Mouse (Mus musculus) kidney, embryonic 15.5 days (tissue): ENCODE data around the gene Cyfip2. TPM values are rescaled to one million over a fixed set of nuclear protein-coding genes. Genes with fewer than 3 reads are reported as not detected.
A peak's percentile ranks its signal among the peaks of the same experiment; 100 is the strongest.

Experiments
- ATAC-seq: fragments of 200-750 bp; cut with Nextera tagmentation; replicated peaks from 2 replicates; pipeline ENCODE4 v1.8.0; 2017; ENCODE audit warnings: moderate TSS enrichment; ENCODE audit not compliant: low FRiP score
- H3K27ac ChIP-seq: fragments of 300-500 bp; sonication (generic); 2 replicates; pipeline ENCODE4 v1.5.1; 2015; ENCODE audit warnings: mild to moderate bottlenecking, inconsistent platforms
- H3K27me3 ChIP-seq: fragments of 300-500 bp; sonication (generic); 2 replicates; pipeline ENCODE4 v1.6.1; 2015; ENCODE audit warnings: inconsistent platforms
- H3K36me3 ChIP-seq: fragments of 300-500 bp; sonication (generic); 2 replicates; pipeline ENCODE4 v1.6.1; 2015; ENCODE audit warnings: inconsistent platforms
- H3K4me1 ChIP-seq: fragments of 300-500 bp; sonication (generic); 2 replicates; pipeline ENCODE4 v1.6.1; 2015; ENCODE audit warnings: inconsistent platforms
- H3K4me2 ChIP-seq: fragments of 300-500 bp; sonication (generic); 2 replicates; pipeline ENCODE4 v1.6.1; 2015; ENCODE audit warnings: moderate library complexity, mild to moderate bottlenecking, inconsistent platforms
- H3K4me3 ChIP-seq: fragments of 300-500 bp; sonication (generic); replicated peaks from 2 replicates; pipeline ENCODE4 v1.5.1; 2015; ENCODE audit warnings: mild to moderate bottlenecking, inconsistent platforms
- H3K9ac ChIP-seq: fragments of 300-500 bp; sonication (generic); 2 replicates; pipeline ENCODE4 v1.6.1; 2015; ENCODE audit warnings: mild to moderate bottlenecking, inconsistent platforms
- H3K9me3 ChIP-seq: fragments of 300-500 bp; sonication (generic); replicated peaks from 2 replicates; pipeline ENCODE4 v1.6.1; 2016; ENCODE audit warnings: inconsistent platforms
- WGBS: fragments of 180-500 bp; shearing (Covaris S2); methylation state at CpG from one replicate; pipeline ENCODE4 v1.1.7; 2015; ENCODE audit warnings: mixed read lengths; 5-methylcytosine and 5-hydroxymethylcytosine counted together
- polyA plus RNA-seq: library from polyadenylated mRNA; unstranded; fragments of >200 nt; fragmentation: Nextera tagmentation; extraction: Ambion mirVana; gene quantifications from 2 replicates; pipeline ENCODE4 v1.2.1, GENCODE M21; 2015

Cyfip2 gene
- polyA plus RNA-seq, 1 experiment from 2014 or later = 15.5 TPM

DNA sequence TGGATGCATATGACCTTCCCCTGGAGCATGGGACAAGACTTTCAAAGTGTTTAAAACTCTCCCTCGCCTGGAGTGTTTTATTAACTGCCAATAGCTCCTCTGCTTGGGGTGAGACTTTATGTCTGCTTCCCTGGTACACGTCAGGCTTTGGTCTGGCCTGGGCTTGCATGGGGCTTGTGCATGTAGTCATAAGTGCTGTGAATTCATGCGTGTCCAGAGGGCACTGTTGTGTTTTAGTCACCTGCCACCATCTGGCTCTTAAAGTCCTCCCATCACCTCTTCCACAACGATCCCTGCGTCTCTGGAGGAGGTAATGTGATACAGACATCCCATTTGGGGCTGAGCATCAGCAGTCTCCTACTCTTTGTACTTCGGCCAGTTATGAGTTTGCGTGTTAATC, 8.9 kb upstream of the Cyfip2 start:
- no peak overlapping the region for H3K4me3 ChIP-seq
- 42% methylated on average over 7 of the region's 7 CpGs for WGBS
- ATAC-seq = no peak
- H3K9me3 ChIP-seq = no peaks in the 10 kb centered on the region
- H3K27ac ChIP-seq = no peak overlapping the region
- H3K9ac ChIP-seq = no peak overlapping the region
- no peaks in the 10 kb centered on the region for H3K4me1 ChIP-seq
- H3K4me2 ChIP-seq = no peak overlapping the region
- H3K27me3 ChIP-seq = no peaks in the 10 kb centered on the region
- no peaks in the 10 kb centered on the region for H3K36me3 ChIP-seq

- Histone ChIP-seq H3K9me3 (no peaks in the 10 kb centered on the region), H3K27me3 (peaks cover 3% of the 10 kb centered on the region; the same call in 1 of the 2 replicates), H3K36me3 (no peaks in the 10 kb centered on the region), H3K9ac (no peak overlapping the region), H3K4me2 (no peak overlapping the region), H3K27ac (no peak overlapping the region), H3K4me3 (no peak overlapping the region), H3K4me1 (peaks cover 31% of the 10 kb centered on the region)
- no peak for ATAC-seq
- 49% methylated on average over 7 of the region's 7 CpGs for WGBS
These were observed 1.9 kb upstream of the Cyfip2 start for GRCm38 (mm10) chr11:46314534-46314933.

- Histone ChIP-seq H3K9me3 (no peaks in the 10 kb centered on the region), H3K4me1 (peaks cover 37% of the 10 kb centered on the region), H3K27ac (no peak overlapping the region), H3K27me3 (peaks cover 3% of the 10 kb centered on the region; the same call in 1 of the 2 replicates), H3K9ac (no peak overlapping the region), H3K36me3 (no peaks in the 10 kb centered on the region), H3K4me3 (no peak overlapping the region), H3K4me2 (no peak overlapping the region)
- 69% methylated on average over 6 of the region's 6 CpGs for WGBS
- ATAC-seq = no peak
These were observed 1.2 kb upstream of the Cyfip2 start for GRCm38 (mm10) chr11:46313851-46314250.

DNA sequence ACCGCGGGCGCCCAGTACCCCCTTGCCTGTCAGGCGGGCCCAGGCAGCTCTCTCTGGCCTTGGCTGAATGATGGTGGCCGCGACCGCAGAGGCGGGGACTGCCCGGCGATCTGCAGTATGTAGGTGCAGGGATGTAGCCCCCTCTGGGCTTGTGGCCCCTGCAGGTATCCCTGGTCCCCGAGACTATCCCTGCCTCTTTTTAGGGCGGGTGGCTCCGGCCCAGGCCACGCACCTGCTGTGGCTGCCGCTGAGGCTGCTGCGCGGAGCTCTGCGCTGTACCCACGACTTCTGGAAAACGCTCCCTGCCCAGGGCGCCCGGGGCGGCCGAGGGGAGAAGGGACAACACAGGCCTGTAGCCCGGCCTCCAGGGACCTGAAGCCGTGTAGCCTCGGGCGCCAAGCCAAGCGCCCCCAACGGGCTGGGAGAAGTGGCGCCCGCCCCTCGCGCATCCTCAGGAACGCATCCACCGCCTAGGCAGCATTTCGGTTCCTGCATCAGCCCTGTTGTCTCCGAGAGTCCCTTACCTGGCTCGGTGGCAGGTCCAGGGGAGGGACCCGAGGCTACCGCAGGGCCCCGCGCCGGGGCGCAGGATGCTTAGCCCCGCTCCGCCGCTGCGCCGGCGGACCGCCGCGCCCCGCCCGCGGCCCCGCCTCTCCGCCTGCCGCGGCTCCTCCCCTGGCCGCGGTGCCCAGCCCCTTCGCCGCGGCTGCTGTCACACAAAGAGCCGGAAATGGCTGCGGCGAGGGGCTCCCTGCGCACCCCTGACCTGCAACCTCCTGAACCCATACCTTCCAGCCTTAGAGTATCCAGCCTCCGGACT, 746 bp downstream of the Cyfip2 start:
- H3K27me3 ChIP-seq = peaks cover 3% of the 10 kb centered on the region; the same call in 1 of the 2 replicates
- under 1% methylated on average over 68 of the region's 71 CpGs for WGBS
- peak overlapping the region; percentile 39 for H3K9ac ChIP-seq
- H3K36me3 ChIP-seq = no peaks in the 10 kb centered on the region
- H3K4me2 ChIP-seq = peak overlapping the region; percentile 69
- H3K27ac ChIP-seq = peak overlapping the region; percentile 19
- H3K9me3 ChIP-seq = no peaks in the 10 kb centered on the region
- peak overlapping the region; percentile 80 for H3K4me3 ChIP-seq
- ATAC-seq = peak; percentile 93
- peaks cover 38% of the 10 kb centered on the region for H3K4me1 ChIP-seq

- 12% methylated on average over 14 of the region's 14 CpGs for WGBS
- peak overlapping the region; percentile 69 for H3K4me2 ChIP-seq
- no peak for ATAC-seq
These were observed 1.4 kb downstream of the Cyfip2 start for GRCm38 (mm10) chr11:46311181-46311702.

DNA sequence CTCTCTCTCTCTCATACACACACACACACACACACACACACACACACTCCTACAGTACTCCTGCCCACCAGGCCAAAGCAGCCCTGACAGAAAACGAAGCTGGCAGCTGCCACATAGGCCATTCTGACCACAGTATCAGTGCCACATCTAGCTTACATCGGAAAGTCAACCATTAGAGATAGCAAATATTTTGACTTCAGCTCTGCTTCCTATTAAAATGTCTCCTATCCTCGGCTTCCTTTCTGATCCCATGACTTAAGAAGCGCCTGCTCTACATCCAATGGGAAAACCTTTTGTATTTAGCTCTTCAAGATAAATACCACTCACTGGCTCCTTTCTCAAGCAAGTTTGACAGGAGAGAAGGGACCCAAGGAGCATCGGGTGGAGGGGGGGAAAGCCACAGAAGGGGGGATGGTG, 2.0 kb downstream of the Cyfip2 start:
- Histone ChIP-seq H3K36me3 (no peaks in the 10 kb centered on the region), H3K9ac (no peak overlapping the region), H3K4me2 (peak overlapping the region; percentile 69), H3K27ac (no peak overlapping the region), H3K27me3 (peaks cover 3% of the 10 kb centered on the region; the same call in 1 of the 2 replicates), H3K4me1 (peaks cover 38% of the 10 kb centered on the region), H3K9me3 (no peaks in the 10 kb centered on the region), H3K4me3 (peak overlapping the region; percentile 80)
- ATAC-seq = no peak
- 69% methylated on average over 5 of the region's 5 CpGs for whole genome bisulfite sequencing

More at GRCm38 (mm10) chr11:46311181-46311702, 1.4 kb downstream of the Cyfip2 start:
- no peaks in the 10 kb centered on the region for H3K36me3 ChIP-seq
- no peak overlapping the region for H3K27ac ChIP-seq
- H3K9ac ChIP-seq = peak overlapping the region; percentile 39
- H3K4me1 ChIP-seq = peaks cover 38% of the 10 kb centered on the region
- H3K9me3 ChIP-seq = no peaks in the 10 kb centered on the region
- peaks cover 3% of the 10 kb centered on the region; the same call in 1 of the 2 replicates for H3K27me3 ChIP-seq
- peak overlapping the region; percentile 80 for H3K4me3 ChIP-seq

DNA sequence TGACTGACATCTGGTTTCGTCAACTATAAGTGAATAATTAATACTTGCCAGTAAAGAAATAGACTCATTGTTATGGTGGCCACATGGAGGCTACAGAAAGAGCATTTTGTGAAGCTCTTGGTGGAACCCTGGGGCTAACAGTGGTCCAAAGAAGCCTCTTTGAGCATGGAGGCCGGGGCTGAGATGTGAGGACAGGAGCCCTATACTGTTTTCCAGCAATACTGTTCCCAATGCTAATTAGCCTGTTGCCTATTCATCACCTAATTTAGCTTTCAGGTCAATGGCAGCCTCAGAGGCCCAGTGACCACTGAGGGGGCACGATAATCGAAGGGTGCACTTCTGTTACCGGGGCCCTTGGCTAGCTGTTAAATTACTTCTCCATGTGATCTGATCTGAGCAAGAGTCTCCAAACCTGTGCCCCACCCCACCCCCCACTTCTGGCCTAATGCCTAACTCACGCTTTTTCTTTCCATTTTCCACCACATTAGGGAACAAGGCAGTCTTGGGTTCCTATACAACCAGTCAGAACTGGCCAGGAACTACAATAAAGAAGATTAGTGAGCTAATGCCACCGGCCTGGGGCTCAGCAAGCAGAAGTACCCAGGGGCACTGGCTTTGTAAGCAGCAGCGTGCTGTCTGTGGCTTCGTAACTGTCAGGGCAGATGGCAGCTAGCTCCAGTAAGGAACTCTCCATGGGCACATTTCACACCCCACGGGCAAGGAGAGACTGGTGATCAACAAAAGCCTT, 2.7 kb downstream of the Cyfip2 start:
- Histone ChIP-seq H3K27ac (0 out of 2 replicates have a peak overlapping the region, but pooled peaks have one; percentile 27), H3K4me1 (peaks cover 38% of the 10 kb centered on the region), H3K4me3 (no peak overlapping the region), H3K36me3 (no peaks in the 10 kb centered on the region), H3K9me3 (no peaks in the 10 kb centered on the region), H3K9ac (no peak overlapping the region), H3K27me3 (peaks cover 3% of the 10 kb centered on the region; the same call in 1 of the 2 replicates), H3K4me2 (0 out of 2 replicates have a peak overlapping the region, but pooled peaks have one; percentile 7)
- no peak for ATAC-seq
- WGBS = 73% methylated on average over 10 of the region's 10 CpGs

GRCm38 (mm10) chr11:46309111-46309741, 3.4 kb downstream of the Cyfip2 start:
- Histone ChIP-seq H3K27ac (no peak overlapping the region), H3K4me2 (no peak overlapping the region), H3K9ac (no peak overlapping the region), H3K4me1 (peaks cover 36% of the 10 kb centered on the region), H3K9me3 (no peaks in the 10 kb centered on the region), H3K36me3 (no peaks in the 10 kb centered on the region), H3K4me3 (no peak overlapping the region), H3K27me3 (peaks cover 3% of the 10 kb centered on the region; the same call in 1 of the 2 replicates)
- no peak for ATAC-seq
- WGBS = 82% methylated on average over 20 of the region's 20 CpGs

GRCm38 (mm10) chr11:46308271-46308974, 4.2 kb downstream of the Cyfip2 start:
- WGBS = 83% methylated on average over 11 of the region's 11 CpGs
- no peak for ATAC-seq
- Histone ChIP-seq H3K27ac (no peak overlapping the region), H3K4me3 (no peak overlapping the region), H3K4me2 (no peak overlapping the region), H3K9me3 (no peaks in the 10 kb centered on the region), H3K4me1 (peaks cover 31% of the 10 kb centered on the region), H3K9ac (no peak overlapping the region), H3K27me3 (peaks cover 3% of the 10 kb centered on the region; the same call in 1 of the 2 replicates), H3K36me3 (no peaks in the 10 kb centered on the region)

GRCm38 (mm10) chr11:46307768-46308167, 4.9 kb downstream of the Cyfip2 start:
- Histone ChIP-seq H3K4me2 (no peak overlapping the region), H3K4me1 (peaks cover 31% of the 10 kb centered on the region), H3K36me3 (no peaks in the 10 kb centered on the region), H3K27me3 (peaks cover 3% of the 10 kb centered on the region; the same call in 1 of the 2 replicates), H3K9ac (no peak overlapping the region), H3K9me3 (no peaks in the 10 kb centered on the region), H3K4me3 (no peak overlapping the region), H3K27ac (no peak overlapping the region)
- 86% methylated on average over 7 of the region's 7 CpGs for WGBS
- no peak for ATAC-seq

- no peak for ATAC-seq
- Histone ChIP-seq H3K4me1 (peaks cover 31% of the 10 kb centered on the region), H3K4me2 (no peak overlapping the region), H3K9ac (no peak overlapping the region), H3K4me3 (no peak overlapping the region), H3K9me3 (no peaks in the 10 kb centered on the region), H3K27ac (no peak overlapping the region), H3K27me3 (peaks cover 3% of the 10 kb centered on the region; the same call in 1 of the 2 replicates), H3K36me3 (no peaks in the 10 kb centered on the region)
- 68% methylated on average over 7 of the region's 7 CpGs for WGBS
These were observed 5.9 kb downstream of the Cyfip2 start for GRCm38 (mm10) chr11:46306776-46307175.
